Mouse (Mus musculus) ES-Bruce4 (cell line): ENCODE data around the gene Pnpla7.

ENCODE experiments used
- CTCF ChIP-seq: IDR thresholded peaks from one replicate; pipeline ENCODE4 v1.8.1; 2011; ENCODE audit warnings: low read depth, low read length
- EP300 ChIP-seq: IDR thresholded peaks from 2 replicates; pipeline ENCODE4 v1.6.1; 2011; ENCODE audit warnings: low read depth, low read length; ENCODE audit not compliant: insufficient read depth
- POLR2A ChIP-seq: IDR thresholded peaks from one replicate; pipeline ENCODE4 v1.8.1; 2011; ENCODE audit warnings: low read length; ENCODE audit not compliant: insufficient read depth

- TF ChIP-seq CTCF (no peak), POLR2A (no peak), EP300 (no peak)
Observed at GRCm38 (mm10) chr2:25055068-25055405, 79.2 kb downstream of the Pnpla7 start.
